Mouse (Mus musculus) embryonic stem cell, embryonic (primary cell): ENCODE data around the gene Cd2.

Experiments used
- CTCF ChIA-PET, 4 experiments: fragments of 300-600 bp in 2 of 4; fragments of 350-600 bp in 2 of 4; sonication (Branson Sonifier 250); formaldehyde crosslinking; loops; one replicate each; lab custom pipeline; 2022; ENCODE audit warnings: inconsistent platforms in 2 of 4; lab: Charles Lee
- POLR2A ChIA-PET, 4 experiments: fragments of 300-600 bp in 2 of 4; fragments of 350-600 bp in 2 of 4; sonication (Branson Sonifier 250); formaldehyde crosslinking; loops; one replicate each; lab custom pipeline; 2022; ENCODE audit warnings: antibody characterized with exemption in 4 of 4, inconsistent platforms in 1 of 4; lab: Charles Lee

Gene Cd2

GRCm38 (mm10) chr3:101287911-101288311, at the start of gene Cd2:
Cd2 (minus strand) TSS chr3:101287939.
- CTCF ChIA-PET, result interaction anchor here in 2 of 4 experiments (0.5 to 0.9 kb wide), 3 partner anchors 194 to 324 kb away, joined by 3 read pairs; no protein-coding TSS in a partner anchor
- POLR2A ChIA-PET, result interaction anchor here in 3 of 4 experiments (0.6 to 1.6 kb wide), 5 partner anchors 27 to 586 kb away, joined by 3 to 6 read pairs (median 3); partner anchors contain the start of gene Ttf2 (in 1 of the 3)

GRCm38 (mm10) chr3:101328617-101329016, 40.9 kb upstream of the Cd2 start:
- ChIA-PET POLR2A (no interaction called here), CTCF (interaction anchor here in 3 of 4 experiments (1.0 to 1.7 kb wide), 4 partner anchors 10 to 24 kb away, joined by 3 to 4 read pairs (median 4); no protein-coding TSS in a partner anchor)

DNA sequence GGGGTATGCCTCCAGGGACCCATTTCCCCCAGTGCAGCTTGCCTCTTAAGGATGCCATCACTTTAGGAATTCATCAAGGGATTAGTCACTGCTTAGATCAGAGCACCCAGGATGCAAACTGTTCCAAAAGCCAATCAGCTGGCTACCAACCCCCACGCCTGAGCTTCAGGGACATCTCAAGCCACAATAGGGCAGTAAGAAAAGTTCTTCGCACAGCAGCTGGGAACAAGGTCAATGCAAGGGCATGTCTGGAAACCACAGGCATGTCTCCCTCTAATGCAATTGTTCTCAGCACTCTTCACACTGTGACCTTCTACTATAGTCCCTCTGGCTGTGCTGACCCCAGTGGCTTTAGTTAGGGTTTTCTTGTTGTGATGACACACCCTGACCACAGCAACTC, 39.5 kb upstream of the Cd2 start:
- POLR2A ChIA-PET, result interaction anchor here in 2 of 4 experiments (0.6 to 2.0 kb wide), 4 partner anchors 8 to 297 kb away, joined by 3 to 7 read pairs (median 4); no protein-coding TSS in a partner anchor
- CTCF ChIA-PET, result interaction anchor here in 3 of 4 experiments (0.8 to 1.7 kb wide), 4 partner anchors 9 to 11 kb away, joined by 3 to 5 read pairs (median 4); no protein-coding TSS in a partner anchor

DNA sequence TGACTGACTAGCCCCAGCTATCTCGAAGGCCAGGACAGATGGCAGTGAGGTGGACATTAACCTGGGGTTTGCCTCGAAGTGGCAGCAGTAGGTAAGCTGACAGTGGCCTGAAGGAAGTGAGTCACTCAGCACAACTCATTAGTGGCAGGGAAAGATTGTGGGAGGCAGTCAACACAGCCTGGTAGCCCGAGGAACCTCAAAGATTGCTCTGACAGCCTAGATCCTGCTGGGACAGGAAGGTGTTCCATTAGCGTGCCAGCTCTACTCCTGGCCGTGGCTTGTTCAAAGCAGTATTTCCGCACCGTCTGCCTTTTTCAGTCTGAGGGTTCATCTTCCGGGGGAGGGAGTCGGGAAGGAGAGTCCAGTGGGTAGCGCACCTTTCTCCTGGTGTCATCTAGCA, 34.7 kb upstream of the Cd2 start:
- CTCF ChIA-PET, result interaction anchor here in 1 of 4 experiments (0.9 kb wide), 1 partner anchor 161 kb away, joined by 8 read pairs; no protein-coding TSS in a partner anchor
- POLR2A ChIA-PET, result interaction anchor here in 1 of 4 experiments (1.0 kb wide), 1 partner anchor 10 kb away, joined by 4 read pairs; no protein-coding TSS in a partner anchor

DNA sequence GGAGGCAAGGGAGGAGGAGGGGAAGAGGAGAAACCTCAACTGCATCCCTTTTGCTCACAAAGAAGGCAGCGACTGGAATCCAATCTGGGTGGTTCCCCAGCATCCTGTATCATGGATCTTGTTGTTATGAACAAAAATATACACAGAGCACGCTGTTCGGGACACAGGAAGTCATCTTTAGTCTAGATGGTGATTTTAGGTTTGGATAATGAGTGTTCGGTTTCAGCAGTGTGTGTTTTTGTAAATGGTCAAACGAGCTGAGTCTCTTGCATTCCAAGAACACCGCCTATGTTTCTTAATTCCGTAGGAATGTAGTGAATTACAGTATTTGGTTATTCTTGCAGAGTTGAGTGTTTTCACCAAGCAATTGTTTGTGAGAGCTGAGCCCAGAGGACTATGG, 33.1 kb upstream of the Cd2 start:
- POLR2A ChIA-PET, result interaction anchor here in 1 of 4 experiments (0.7 kb wide), 1 partner anchor 233 kb away, joined by 3 read pairs; no protein-coding TSS in a partner anchor
- CTCF ChIA-PET, result interaction anchor here in 1 of 4 experiments (0.6 kb wide), 1 partner anchor 554 kb away, joined by 3 read pairs; no protein-coding TSS in a partner anchor

DNA sequence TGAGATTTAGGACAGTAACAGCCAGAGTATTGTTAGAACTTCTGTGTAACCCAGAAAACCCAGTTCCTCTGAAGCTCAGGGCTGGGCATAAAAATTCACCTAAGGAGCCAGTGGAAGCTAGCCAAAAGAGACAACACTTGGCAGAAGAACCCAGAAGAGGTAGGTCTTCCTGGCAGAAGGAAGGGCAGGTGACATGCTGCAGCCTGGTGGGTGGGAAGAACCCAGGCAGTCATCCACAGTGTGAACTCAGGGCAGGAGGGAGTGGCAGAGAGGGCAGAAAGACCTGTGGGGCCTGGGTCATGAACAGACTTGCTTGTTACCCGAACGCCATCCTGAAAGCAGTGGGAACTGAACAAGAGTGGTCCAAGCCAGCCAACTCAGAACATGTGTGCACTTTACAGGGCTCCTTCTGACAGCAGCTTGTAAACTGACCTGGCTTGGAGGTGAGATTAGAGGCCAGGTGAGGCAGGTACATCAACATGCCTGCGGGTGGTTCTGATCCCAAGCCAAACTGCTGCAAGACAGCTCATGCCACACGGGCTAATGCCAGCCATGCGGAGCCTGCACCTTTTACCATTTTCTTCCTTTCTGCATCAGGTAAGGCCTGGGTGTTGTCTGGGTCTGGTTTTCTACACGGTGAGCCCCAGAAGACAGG, 30.9 kb upstream of the Cd2 start:
- CTCF ChIA-PET, result interaction anchor here (0.6 to 2.2 kb wide), 66 partner anchors 9 to 517 kb away, joined by 3 to 16 read pairs (median 4); partner anchors contain the start of genes Igsf3 (in 1 of the 4), Trim45 (in 1 of the 4) and Ttf2 (in 1 of the 4)
- POLR2A ChIA-PET, result interaction anchor here in 3 of 4 experiments (0.5 to 1.7 kb wide), 26 partner anchors 8 to 633 kb away, joined by 3 to 12 read pairs (median 4); partner anchors contain the start of genes Igsf3 (in 1 of the 3) and Trim45 (in 1 of the 3)

DNA sequence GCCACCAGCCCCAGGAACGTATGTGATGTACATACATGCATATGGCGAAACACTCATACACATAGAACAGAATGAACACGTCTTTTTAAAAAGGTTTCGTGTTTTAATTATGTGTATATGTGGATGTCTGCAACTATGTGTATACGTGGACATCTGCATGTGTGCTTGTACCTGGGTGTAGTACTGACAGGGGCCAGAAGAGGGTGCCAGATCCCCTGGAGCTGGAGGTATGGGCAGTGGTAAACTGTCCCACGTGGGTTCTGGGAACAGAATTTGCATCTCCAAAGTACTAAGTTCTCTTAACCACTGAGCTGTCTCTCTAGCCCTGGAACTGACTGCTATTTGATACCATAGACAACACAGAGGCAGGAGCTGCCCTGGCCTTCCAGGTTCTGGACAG, 30.4 kb upstream of the Cd2 start:
- CTCF ChIA-PET, result interaction anchor here (0.6 to 2.2 kb wide), 68 partner anchors 9 to 518 kb away, joined by 3 to 16 read pairs (median 4); partner anchors contain the start of genes Igsf3 (in 1 of the 4), Trim45 (in 1 of the 4) and Ttf2 (in 1 of the 4)
- POLR2A ChIA-PET, result interaction anchor here in 3 of 4 experiments (0.5 to 1.7 kb wide), 27 partner anchors 9 to 633 kb away, joined by 3 to 12 read pairs (median 4); partner anchors contain the start of genes Igsf3 (in 1 of the 3) and Trim45 (in 1 of the 3)

DNA sequence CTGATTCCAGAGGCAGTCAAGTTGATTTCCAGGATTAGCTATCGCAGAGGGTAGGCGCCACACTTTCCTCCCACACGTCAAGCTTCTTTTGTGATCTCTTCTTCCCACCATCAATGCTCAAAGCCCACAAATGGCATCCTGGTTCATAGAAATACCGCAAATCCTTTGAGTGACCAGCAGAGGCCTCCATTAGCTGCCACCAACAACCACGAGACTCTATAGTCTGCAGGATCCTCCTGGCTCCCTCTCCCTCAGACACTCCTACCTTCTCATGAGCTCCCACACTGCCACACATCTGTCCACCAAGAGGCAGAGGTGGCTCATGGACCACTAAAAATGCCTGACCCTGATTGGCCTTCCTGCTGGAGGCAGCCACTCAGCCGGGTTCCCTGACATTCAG, 27.2 kb upstream of the Cd2 start:
- ChIA-PET CTCF (interaction anchor here (0.6 to 4.7 kb wide), 12 partner anchors 11 to 498 kb away, joined by 3 to 28 read pairs (median 4); no protein-coding TSS in a partner anchor), POLR2A (interaction anchor here in 3 of 4 experiments (0.5 to 2.3 kb wide), 23 partner anchors 9 to 344 kb away, joined by 3 to 8 read pairs (median 4); partner anchors contain the start of genes Cd2 (in 1 of the 3) and Igsf3 (in 1 of the 3))

DNA sequence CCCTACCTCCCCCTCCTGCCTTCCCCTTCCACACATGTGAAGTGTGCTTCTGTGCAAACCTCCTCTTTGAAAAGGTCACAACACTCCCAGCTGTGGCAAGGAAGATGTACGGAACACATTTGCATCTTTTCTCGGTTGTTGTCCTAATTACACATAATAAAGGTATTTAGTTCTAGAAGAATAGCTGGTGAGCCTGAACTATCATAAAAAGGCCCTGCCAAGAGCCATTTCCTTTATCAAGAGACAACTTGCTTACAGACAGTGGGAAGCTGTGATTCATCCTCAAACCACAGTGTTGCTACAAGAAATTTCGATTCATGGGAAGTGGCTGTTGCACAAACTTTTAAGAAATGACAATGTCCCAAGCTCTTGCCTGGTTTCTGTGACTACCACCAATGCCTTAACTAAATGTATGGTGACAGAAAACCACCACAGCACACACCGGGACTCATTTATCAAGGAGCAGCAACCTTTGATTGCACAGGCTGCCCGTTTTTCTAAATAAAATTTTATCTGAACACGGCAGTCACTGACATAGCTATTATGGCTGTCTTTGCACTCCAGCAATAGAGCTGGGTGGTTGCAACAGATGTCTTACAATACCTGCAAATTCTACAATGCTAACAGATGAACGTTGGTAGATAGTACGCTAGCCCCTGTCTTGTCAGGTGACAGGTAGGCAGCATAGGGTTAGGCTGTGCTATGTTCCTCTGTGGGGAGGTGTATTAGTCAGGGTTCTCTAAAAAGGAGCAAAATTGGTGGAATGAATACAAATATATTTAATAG, 25.7 kb upstream of the Cd2 start:
- ChIA-PET POLR2A (interaction anchor here in 3 of 4 experiments (0.9 to 2.3 kb wide), 16 partner anchors 9 to 349 kb away, joined by 3 to 8 read pairs (median 3); partner anchors contain the start of gene Igsf3 (in 1 of the 3)), CTCF (interaction anchor here (0.5 to 4.7 kb wide), 11 partner anchors 9 to 499 kb away, joined by 3 to 28 read pairs (median 5); partner anchors contain the start of gene Igsf3 (in 1 of the 4))

DNA sequence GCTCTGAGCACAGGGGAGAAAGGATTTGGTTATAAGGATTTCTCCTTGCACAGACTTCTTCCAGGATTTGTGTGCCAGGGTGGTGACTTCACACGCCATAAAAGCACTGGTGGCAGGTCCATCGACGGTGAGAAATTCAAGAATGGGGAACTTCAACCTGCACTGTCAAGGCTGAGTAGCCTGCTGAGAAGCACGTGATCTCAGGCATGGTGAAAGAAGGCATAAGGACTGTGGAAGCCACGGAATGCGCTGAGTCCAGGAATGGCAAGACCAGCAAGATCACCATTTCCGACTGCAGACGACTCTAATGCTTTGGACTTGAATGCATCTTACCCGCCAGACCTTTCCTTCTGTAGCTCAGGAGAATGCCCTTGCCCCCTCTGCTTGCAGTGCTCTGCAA, 23.2 kb upstream of the Cd2 start:
- CTCF ChIA-PET, result interaction anchor here in 1 of 4 experiments (1.4 kb wide), 1 partner anchor 528 kb away, joined by 3 read pairs; no protein-coding TSS in a partner anchor
- POLR2A ChIA-PET, result interaction anchor here in 2 of 4 experiments (0.7 to 1.0 kb wide), 2 partner anchors 28 to 271 kb away, joined by 3 read pairs; no protein-coding TSS in a partner anchor

- ChIA-PET POLR2A (no interaction called here), CTCF (interaction anchor here in 1 of 4 experiments (0.6 kb wide), 1 partner anchor 20 kb away, joined by 4 read pairs; no protein-coding TSS in a partner anchor)
Measured at GRCm38 (mm10) chr3:101309626-101310025, 21.9 kb upstream of the Cd2 start.

DNA sequence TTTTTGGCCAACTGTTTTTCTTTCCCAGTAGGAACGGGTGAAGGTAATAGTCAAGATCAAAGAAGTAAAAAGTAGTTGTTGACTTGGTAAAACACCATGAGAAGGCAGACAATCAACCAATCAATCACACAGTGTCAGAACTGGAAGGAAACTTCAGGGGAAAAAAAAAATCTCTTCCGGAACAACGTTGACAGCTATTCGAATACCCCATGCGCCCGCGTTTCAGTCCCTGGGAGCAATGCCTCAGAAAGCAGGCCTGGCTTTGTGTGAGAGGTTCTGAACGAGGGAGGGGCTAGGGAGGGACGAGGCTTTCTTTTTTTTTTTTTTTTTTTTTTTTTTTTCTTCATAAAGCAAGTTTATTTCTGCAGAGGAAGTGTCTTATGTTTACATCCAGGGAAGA, 18.4 kb upstream of the Cd2 start:
- CTCF ChIA-PET, result interaction anchor here in 1 of 4 experiments (0.7 kb wide), 1 partner anchor 155 kb away, joined by 3 read pairs; no protein-coding TSS in a partner anchor

DNA sequence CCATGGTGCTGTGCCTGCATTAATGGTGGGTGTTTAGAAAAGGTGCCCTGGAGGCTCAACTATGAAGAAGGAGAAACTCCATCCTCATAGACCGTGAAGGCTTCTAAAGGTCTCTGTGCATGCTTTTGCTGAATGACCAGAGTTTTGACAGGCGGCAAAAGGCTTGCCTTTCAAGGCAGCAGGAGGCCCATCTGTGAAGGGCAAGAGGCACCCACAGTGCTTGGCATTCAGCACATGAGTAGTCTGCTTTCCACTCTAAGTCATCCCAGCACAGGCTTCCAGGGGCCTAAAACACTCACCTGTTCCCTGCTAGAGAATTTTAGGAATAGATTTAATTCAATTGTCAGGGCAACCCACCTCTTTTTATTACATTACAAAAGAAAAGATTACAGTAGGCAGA, 17.3 kb upstream of the Cd2 start:
- ChIA-PET POLR2A (no interaction called here), CTCF (interaction anchor here in 2 of 4 experiments (1.3 to 1.4 kb wide), 3 partner anchors 21 to 388 kb away, joined by 4 to 9 read pairs (median 6); no protein-coding TSS in a partner anchor)

More for the DNA sequence above, 18.4 kb upstream of the Cd2 start:
- POLR2A ChIA-PET, result interaction anchor here in 2 of 4 experiments (0.6 to 0.7 kb wide), 2 partner anchors 25 to 26 kb away, joined by 3 to 7 read pairs; no protein-coding TSS in a partner anchor

DNA sequence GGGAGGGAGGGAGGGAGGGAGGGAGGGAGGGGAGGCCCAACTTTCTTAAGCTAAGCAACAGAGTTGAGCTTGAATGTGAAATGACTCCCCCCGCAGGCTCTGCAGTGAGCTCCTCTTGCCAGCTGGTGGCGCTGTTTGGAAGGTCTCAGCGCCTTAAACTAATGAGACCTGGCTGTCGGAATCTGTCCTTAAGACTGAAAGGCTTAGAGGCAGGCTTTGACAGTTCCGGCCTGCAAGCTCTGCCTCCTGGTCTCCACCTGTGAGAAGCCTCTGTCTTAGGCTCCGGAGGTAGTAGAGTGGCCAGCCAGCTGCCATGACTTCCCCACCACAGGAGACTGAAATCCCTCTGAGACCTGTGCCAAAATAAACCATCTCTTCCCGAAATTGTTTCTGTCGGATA, 16.4 kb upstream of the Cd2 start:
- POLR2A ChIA-PET, result interaction anchor here in 3 of 4 experiments (0.5 to 1.2 kb wide), 17 partner anchors 8 to 795 kb away, joined by 3 to 6 read pairs (median 3); partner anchors contain the start of gene Ttf2 (in 2 of the 3)
- CTCF ChIA-PET, result interaction anchor here (0.5 to 1.5 kb wide), 82 partner anchors 8 to 536 kb away, joined by 3 to 28 read pairs (median 4); partner anchors contain the start of gene Ttf2 (in 1 of the 4)

GRCm38 (mm10) chr3:101300271-101301071, 12.7 kb upstream of the Cd2 start:
- ChIA-PET POLR2A (interaction anchor here in 2 of 4 experiments (0.7 to 1.7 kb wide), 8 partner anchors 12 to 369 kb away, joined by 3 to 5 read pairs (median 3); partner anchors contain the start of gene Ttf2 (in 1 of the 2)), CTCF (interaction anchor here in 2 of 4 experiments (0.8 to 1.4 kb wide), 4 partner anchors 19 to 383 kb away, joined by 3 read pairs; no protein-coding TSS in a partner anchor)

DNA sequence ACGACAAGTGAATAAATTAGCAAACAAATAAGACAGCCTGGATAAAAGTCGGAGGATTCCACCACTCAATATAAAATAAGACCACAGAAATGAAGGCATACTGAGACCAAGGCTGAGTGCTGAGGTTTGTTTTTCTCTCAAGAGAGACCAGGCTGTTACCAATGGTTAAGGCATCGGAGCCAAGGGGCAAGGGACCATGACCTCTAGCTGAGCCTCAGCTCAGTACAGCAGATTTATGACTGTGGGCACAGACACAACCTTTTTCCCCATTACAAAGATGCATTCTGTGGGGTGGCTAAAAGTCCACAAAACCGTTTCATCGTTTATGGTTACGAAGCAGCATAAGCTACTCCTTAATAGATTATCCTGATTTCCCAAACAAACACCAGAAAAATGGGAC, 11.9 kb upstream of the Cd2 start:
- ChIA-PET CTCF (interaction anchor here in 2 of 4 experiments (1.0 to 1.4 kb wide), 2 partner anchors 19 to 382 kb away, joined by 3 read pairs; no protein-coding TSS in a partner anchor), POLR2A (interaction anchor here in 2 of 4 experiments (0.7 to 1.6 kb wide), 7 partner anchors 13 to 368 kb away, joined by 3 to 5 read pairs (median 3); partner anchors contain the start of gene Ttf2 (in 1 of the 2))
